Mouse (Mus musculus): ENCODE data around the gene Trpv3.

DNA sequence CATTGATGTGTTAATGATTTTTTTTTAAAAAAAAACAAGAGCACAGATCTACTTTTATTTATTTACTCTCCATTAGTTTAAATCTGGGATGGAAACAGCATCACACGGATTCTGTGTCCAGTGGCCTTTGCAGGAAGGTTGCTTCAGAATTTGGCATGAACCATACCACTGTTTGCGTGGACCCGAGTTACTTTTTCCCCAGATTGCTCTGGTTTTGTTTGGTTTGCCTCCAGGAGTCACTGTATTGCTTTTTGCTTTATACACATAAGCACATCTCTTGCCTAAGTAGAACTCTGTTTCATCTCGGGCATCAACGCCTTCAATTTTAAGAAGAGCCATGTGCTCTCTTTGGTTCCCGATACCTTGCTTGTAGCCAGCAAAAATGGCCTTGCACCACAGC, 41.3 kb upstream of the Trpv3 start:
- TF ChIP-seq CTCF (IDR thresholded peaks at IDR 0.05; ENCODE audit: low read depth, low read length) (no peak), POLR2A (IDR thresholded peaks at IDR 0.05; ENCODE audit: insufficient read depth, low read length) (no peak)
